Mouse (Mus musculus): ENCODE data around the gene Prc1. TPM values are rescaled to one million over a fixed set of nuclear protein-coding genes. Genes with fewer than 3 reads are reported as not detected.

Prc1 gene
- total and polyA plus RNA-seq, 3 experiments = 52.5 to 83.0 (median 75.6) TPM

DNA sequence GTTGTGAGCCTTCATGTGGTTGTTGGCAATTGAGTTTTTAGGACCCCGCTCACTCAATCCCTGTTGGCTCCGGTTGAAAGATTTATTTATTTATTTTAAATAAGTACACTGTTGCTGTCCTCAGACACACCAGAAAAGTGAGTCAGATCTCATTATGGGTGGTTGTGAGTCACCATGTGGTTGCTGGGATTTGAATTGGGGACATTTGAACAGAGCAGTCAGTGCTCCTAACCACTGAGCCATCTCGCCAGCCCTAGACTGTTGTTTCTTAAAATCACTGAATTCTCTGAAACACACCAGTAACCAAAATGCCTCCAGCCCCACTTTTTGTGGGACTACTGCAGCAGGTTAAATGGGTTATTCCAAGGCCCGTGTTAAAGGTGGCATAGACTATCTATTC is 4.5 kb downstream of the Prc1 start:
- DNase-seq (ENCODE audit: extremely low read depth) = peak; percentile 23
- no peak overlapping the region for H3K27ac ChIP-seq (ENCODE audit: insufficient read depth, low read depth)
- no peaks in the 10 kb centered on the region for H3K27me3 ChIP-seq (replicated peaks)
- H3K9me3 ChIP-seq (replicated peaks; ENCODE audit: low read length) = no peaks in the 10 kb centered on the region
- no peak overlapping the region for H3K4me3 ChIP-seq (replicated peaks in 1 of 3; ENCODE audit: low read depth in 2 of 3, low read length in 2 of 3, poor library complexity in 1 of 3)
- in situ Hi-C loops (cut with MboI; ENCODE audit: low pct_ligation_motif_present, low pct_unique_long_range_greater_than_20kb, low sequenced_read_pairs) (no loop called here), dilution Hi-C loops (cut with MboI; ENCODE audit: extremely low pct_ligation_motif_present, extremely low pct_unique_long_range_greater_than_20kb, low sequenced_read_pairs) (no loop called here)
- peaks cover 14 to 46% of the 10 kb centered on the region in 2 experiments for H3K4me1 ChIP-seq (ENCODE audit: control insufficient read depth in 1 of 2, insufficient read depth in 2 of 2)
- H3K9ac ChIP-seq (ENCODE audit: insufficient read depth, low read depth) = 0 out of 2 replicates have a peak overlapping the region, but pooled peaks have one; percentile 25
- peaks cover 29 to 60% of the 10 kb centered on the region in 2 experiments for H3K36me3 ChIP-seq (replicated peaks in 1 of 2; ENCODE audit: control insufficient read depth in 1 of 2, insufficient read depth in 1 of 2, low read length in 1 of 2)
- H3K4me2 ChIP-seq (ENCODE audit: insufficient read depth, low read depth, poor library complexity, severe bottlenecking) = peak overlapping the region; percentile 73
- peaks cover 82% of the 10 kb centered on the region for H3K79me2 ChIP-seq (replicated peaks; ENCODE audit: control insufficient read depth, extremely low read depth, insufficient read depth, poor library complexity, severe bottlenecking)
- TF ChIP-seq SMC3 (IDR thresholded peaks at IDR 0.05; ENCODE audit: low read depth, low read length) (no peak), JUN (IDR thresholded peaks at IDR 0.05; ENCODE audit: insufficient read depth, low read depth, low read length) (peak; percentile 19), JUND (conservative IDR thresholded peaks at IDR 0.05; ENCODE audit: low read depth, low read length) (0 out of 2 replicates have a peak, but pooled peaks have one; percentile 17), ETS1 (conservative IDR thresholded peaks at IDR 0.05; ENCODE audit: low read depth, low read length) (no peak), BHLHE40 (IDR thresholded peaks at IDR 0.05; ENCODE audit: low read depth, low read length) (peak; percentile 16; the same call in 1 of the 2 replicates), USF1 (IDR thresholded peaks at IDR 0.05; ENCODE audit: low read depth, low read length) (no peak), KAT2A (IDR thresholded peaks at IDR 0.05; ENCODE audit: insufficient replicate concordance, low read length) (no peak), SIN3A (IDR thresholded peaks at IDR 0.05; ENCODE audit: low read length) (no peak), NELFE (IDR thresholded peaks at IDR 0.05; ENCODE audit: low read depth, low read length) (no peak), ELF1 (IDR thresholded peaks at IDR 0.05; ENCODE audit: low read depth, low read length) (no peak), MAFK (IDR thresholded peaks at IDR 0.05; ENCODE audit: insufficient replicate concordance, low read length) (no peak), MEF2A (IDR thresholded peaks at IDR 0.05; ENCODE audit: borderline replicate concordance, low read depth, low read length) (peak; percentile 55; the same call in 1 of the 2 replicates), CTCF (conservative IDR thresholded peaks at IDR 0.05 in 1 of 2, IDR thresholded peaks at IDR 0.05 in 1 of 2; ENCODE audit: low read depth in 2 of 2, low read length in 2 of 2) (no peak), NRF1 (IDR thresholded peaks at IDR 0.05; ENCODE audit: low read depth, low read length) (no peak), TBP (conservative IDR thresholded peaks at IDR 0.05; ENCODE audit: low read depth, low read length) (no peak), CHD1 (IDR thresholded peaks at IDR 0.05; ENCODE audit: low read depth, low read length) (no peak), TCF12 (IDR thresholded peaks at IDR 0.05; ENCODE audit: low read depth, low read length) (no peak), RCOR1 (conservative IDR thresholded peaks at IDR 0.05; ENCODE audit: low read depth, low read length) (no peak), USF2 (conservative IDR thresholded peaks at IDR 0.05; ENCODE audit: low read depth, low read length) (no peak), CHD2 (IDR thresholded peaks at IDR 0.05; ENCODE audit: low read length) (no peak), MXI1 (IDR thresholded peaks at IDR 0.05; ENCODE audit: low read depth, low read length) (no peak), ZKSCAN1 (IDR thresholded peaks at IDR 0.05; ENCODE audit: borderline replicate concordance, low read depth, low read length) (no peak), E2F4 (IDR thresholded peaks at IDR 0.05; ENCODE audit: insufficient replicate concordance, low read depth, low read length) (no peak)

Data from CH12.LX (cell line).